Mouse (Mus musculus) liver, postnatal 0 days (tissue): ENCODE results near the gene Tfdp2. TPM values are rescaled to one million over a fixed set of nuclear protein-coding genes. Genes with fewer than 3 reads are reported as not detected.
A peak's percentile ranks its signal among the peaks of the same experiment; 100 is the strongest.
"Not testable (repeated sequence)": the region's sequence is repeated elsewhere in the genome, so short reads cannot be mapped to it uniquely, and the experiment has no call there.

ENCODE experiments used
- ATAC-seq: fragments of 200-750 bp; cut with Nextera tagmentation; 2 replicates; pipeline ENCODE4 v1.8.0; 2017; ENCODE audit warnings: mild to moderate bottlenecking, moderate library complexity
- DNase-seq: peaks from one replicate; pipeline ENCODE4 v3.0.0-alpha.2; 2016
- H3K27ac ChIP-seq: fragments of 300-500 bp; sonication (generic); 2 replicates; pipeline ENCODE4 v1.5.1; 2014; ENCODE audit warnings: antibody characterized with exemption, moderate library complexity, mild to moderate bottlenecking, low read depth
- H3K27me3 ChIP-seq: fragments of 300-500 bp; sonication (generic); 2 replicates; pipeline ENCODE4 v1.6.1; 2014; ENCODE audit warnings: low read length, control low read depth, mixed read lengths; ENCODE audit not compliant: insufficient read depth
- H3K36me3 ChIP-seq: fragments of 300-500 bp; sonication (generic); replicated peaks from 2 replicates; pipeline ENCODE4 v1.6.1; 2014; ENCODE audit warnings: mild to moderate bottlenecking, control low read depth, low read length, moderate library complexity, mixed read lengths; ENCODE audit not compliant: insufficient read depth
- H3K4me1 ChIP-seq: fragments of 300-500 bp; sonication (generic); 2 replicates; pipeline ENCODE4 v1.6.1; 2014; ENCODE audit warnings: antibody characterized with exemption, mild to moderate bottlenecking, control low read depth; ENCODE audit not compliant: insufficient read depth
- H3K4me2 ChIP-seq: fragments of 300-500 bp; sonication (generic); 2 replicates; pipeline ENCODE4 v1.6.1; 2014; ENCODE audit warnings: low read depth, mild to moderate bottlenecking, low read length, moderate library complexity, mixed read lengths
- H3K4me3 ChIP-seq: fragments of 300-500 bp; sonication (generic); 2 replicates; pipeline ENCODE4 v1.5.1; 2014; ENCODE audit warnings: low read depth, low read length
- H3K9ac ChIP-seq: fragments of 300-500 bp; sonication (generic); replicated peaks from 2 replicates; pipeline ENCODE4 v1.6.1; 2014; ENCODE audit warnings: mild to moderate bottlenecking, moderate library complexity
- H3K9me3 ChIP-seq: fragments of 300-500 bp; sonication (generic); 2 replicates; pipeline ENCODE4 v1.6.1; 2016; ENCODE audit warnings: mild to moderate bottlenecking, control low read depth, low read length, mixed read lengths
- CTCF ChIP-seq: sonication (generic); IDR thresholded peaks from 2 replicates; pipeline ENCODE4 v1.5.1; 2016; ENCODE audit warnings: antibody characterized with exemption, low read depth
- EP300 ChIP-seq: IDR thresholded peaks from 2 replicates; pipeline ENCODE4 v1.6.1; 2016; ENCODE audit warnings: antibody characterized with exemption, low read depth, mild to moderate bottlenecking
- WGBS: fragments of 180-500 bp; shearing (Covaris S2); extraction: QIAGEN DNeasy Blood & Tissue Kit; methylation state at CpG from one replicate; pipeline ENCODE4 v1.1.7; 2014; ENCODE audit not compliant: insufficient replicate concordance; 5-methylcytosine and 5-hydroxymethylcytosine counted together
- polyA plus RNA-seq: library from polyadenylated mRNA; unstranded; fragments of >200 nt; fragmentation: Nextera tagmentation; extraction: Ambion mirVana; gene quantifications from 2 replicates; pipeline ENCODE4 v1.2.1, GENCODE M21; 2015

The Tfdp2 gene
- polyA plus RNA-seq, 1 experiment from 2014 or later = 61.7 TPM

DNA sequence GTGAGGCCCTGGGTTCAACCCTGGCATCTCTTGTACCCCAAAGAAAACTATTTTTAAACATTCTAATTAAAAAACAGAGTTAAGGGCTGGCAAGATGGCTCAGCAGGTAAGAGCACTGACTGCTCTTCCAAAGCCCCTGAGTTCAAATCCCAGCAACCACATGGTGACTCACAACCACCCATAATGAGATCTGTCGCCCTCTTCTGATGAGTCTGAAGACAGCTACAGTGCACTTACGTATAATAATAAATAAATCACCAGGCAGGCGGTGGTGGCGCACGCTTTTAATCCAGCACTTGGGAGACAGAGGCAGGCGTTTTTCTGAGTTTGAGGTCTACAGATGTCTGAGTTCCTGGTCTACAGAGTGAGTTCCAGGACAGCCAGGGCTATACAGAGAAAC lies 155.7 kb downstream of the Tfdp2 start:
- H3K4me1 ChIP-seq, H3K27me3 ChIP-seq, ATAC-seq, H3K9ac ChIP-seq, H3K36me3 ChIP-seq, H3K4me2 ChIP-seq, H3K9me3 ChIP-seq, DNase-seq, H3K4me3 ChIP-seq, H3K27ac ChIP-seq: not testable (repeated sequence)
- 0 out of 2 replicates have a peak, but pooled peaks have one; percentile 2 for TF ChIP-seq CTCF
- WGBS = 88% methylated on average over 6 of the region's 6 CpGs

DNA sequence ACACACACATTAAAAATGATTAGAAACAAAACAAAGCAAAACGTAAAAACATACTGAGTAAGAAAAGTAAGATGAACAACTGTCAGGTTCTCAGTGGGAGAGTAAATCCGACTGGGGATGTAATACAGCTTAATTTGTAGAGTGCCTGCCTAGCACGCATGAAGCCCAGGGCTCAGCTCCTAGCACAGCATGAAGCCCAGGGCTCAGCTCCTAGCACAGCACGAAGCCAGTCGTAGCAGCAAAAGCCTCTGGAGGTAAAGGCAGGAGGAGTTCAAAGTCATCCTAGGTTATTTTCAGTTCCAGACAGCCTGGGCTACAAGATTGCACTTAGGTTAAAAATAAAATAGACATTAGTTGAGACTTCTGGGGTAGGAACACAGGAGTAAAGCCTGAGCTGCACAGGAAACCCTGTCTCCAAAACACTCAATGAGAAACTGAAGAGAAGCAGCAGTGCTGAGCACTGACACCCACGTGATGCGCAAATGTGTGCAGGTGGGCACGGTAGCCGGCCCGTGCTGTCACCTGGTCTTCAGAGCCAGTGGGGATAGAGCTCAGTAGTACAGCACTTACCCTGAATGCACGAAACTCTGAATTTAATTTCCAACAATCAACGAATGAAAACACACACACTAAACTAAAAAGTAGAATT lies 157.2 kb downstream of the Tfdp2 start:
- Histone ChIP-seq H3K27me3 (no peaks in the 10 kb centered on the region), H3K4me3 (no peak overlapping the region), H3K9ac (no peak overlapping the region), H3K9me3 (no peaks in the 10 kb centered on the region), H3K4me1 (peaks cover 10% of the 10 kb centered on the region), H3K4me2 (no peak overlapping the region), H3K27ac (no peak overlapping the region), H3K36me3 (no peaks in the 10 kb centered on the region)
- TF ChIP-seq EP300 = no peak
- no peak for TF ChIP-seq CTCF
- 85% methylated on average over 12 of the region's 12 CpGs for WGBS
- ATAC-seq (no peak), DNase-seq (no peak)

DNA sequence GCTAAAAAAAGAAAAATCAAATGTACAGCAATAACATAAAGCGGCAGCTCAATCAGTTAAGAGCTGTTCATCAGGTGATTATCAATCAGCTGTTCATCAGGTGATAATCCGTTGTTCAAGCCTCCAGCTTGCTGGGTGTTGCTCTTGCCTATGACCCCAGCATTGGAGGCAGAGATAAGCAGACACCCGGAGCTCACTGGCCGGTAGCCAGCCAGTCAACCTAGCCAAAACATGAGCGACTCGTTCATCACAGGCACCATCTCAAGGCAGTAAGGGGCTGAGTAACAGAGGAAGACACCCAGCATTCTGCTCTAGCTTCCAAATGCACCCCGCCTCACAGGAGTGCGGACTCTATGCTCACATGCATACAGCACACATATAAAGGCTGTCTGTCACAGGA lies 157.7 kb downstream of the Tfdp2 start:
- Histone ChIP-seq H3K27me3 (no peaks in the 10 kb centered on the region), H3K27ac (no peak overlapping the region), H3K4me3 (no peak overlapping the region), H3K36me3 (no peaks in the 10 kb centered on the region), H3K9me3 (no peaks in the 10 kb centered on the region), H3K4me2 (no peak overlapping the region), H3K9ac (no peak overlapping the region), H3K4me1 (peaks cover 10% of the 10 kb centered on the region)
- ATAC-seq = peak; percentile 82
- peak; percentile 77 for DNase-seq
- 33% methylated on average over 8 of the region's 8 CpGs for WGBS
- TF ChIP-seq EP300 (peak; percentile 75), CTCF (no peak)

DNA sequence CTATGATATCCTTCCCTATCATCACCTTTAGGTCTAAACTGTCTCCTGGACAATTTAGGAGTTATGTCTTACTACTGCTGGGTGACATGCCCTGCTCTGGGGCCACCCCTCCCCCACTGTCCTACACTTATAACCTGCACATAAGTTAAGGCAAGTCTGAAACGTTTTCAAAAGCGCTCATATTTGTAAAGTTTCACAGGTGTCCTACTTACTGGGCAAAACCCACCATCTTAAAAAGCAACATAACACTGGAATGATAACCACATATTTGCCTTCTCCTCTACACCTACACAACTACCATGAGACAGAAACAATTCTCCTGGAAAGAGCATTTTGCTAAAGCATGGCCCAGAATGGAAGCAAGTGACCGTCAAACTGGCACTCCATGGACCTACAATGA lies 164.0 kb downstream of the Tfdp2 start:
- H3K9ac ChIP-seq = no peak overlapping the region
- 0 out of 2 replicates have a peak, but pooled peaks cover 2% of the 10 kb centered on the region for H3K36me3 ChIP-seq
- no peak overlapping the region for H3K4me2 ChIP-seq
- 83% methylated on average over 3 of the region's 3 CpGs for WGBS
- no peaks in the 10 kb centered on the region for H3K9me3 ChIP-seq
- TF ChIP-seq CTCF (no peak), EP300 (no peak)
- H3K4me1 ChIP-seq = peaks cover 19% of the 10 kb centered on the region
- no peak for ATAC-seq
- H3K4me3 ChIP-seq = no peak overlapping the region
- H3K27ac ChIP-seq = no peak overlapping the region
- DNase-seq = no peak
- no peaks in the 10 kb centered on the region for H3K27me3 ChIP-seq

DNA sequence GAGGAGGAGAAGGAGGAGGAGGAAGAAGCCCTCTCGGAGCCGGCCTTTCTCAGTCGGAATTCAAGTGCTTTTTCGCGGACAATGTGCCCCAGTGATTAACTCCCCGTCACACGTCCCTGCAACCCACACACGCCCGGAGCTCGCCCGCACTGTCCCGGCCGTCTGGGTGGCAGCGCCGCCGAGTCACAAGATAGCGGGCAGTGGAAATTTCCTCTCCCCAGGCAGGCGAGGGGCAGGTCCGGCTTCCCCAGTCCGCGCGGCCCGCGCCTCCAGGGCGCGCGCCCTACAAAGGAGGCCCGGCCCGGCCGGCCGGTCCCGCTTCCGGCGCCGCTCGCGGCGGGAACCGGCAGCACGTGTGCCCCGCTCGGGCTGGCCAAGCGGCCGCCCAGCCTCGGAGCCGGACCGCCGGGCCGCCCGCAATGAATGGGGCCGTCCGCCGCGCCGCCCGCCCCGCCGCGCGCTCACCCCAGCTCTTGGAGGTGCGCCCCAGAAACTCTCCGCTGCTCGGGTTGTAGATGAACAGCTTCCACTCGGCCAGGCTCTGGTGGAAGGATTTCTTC lies 167.6 kb downstream of the Tfdp2 start:
- peak; percentile 80 for DNase-seq
- no peaks in the 10 kb centered on the region for H3K27me3 ChIP-seq
- WGBS = under 1% methylated on average over 47 of the region's 64 CpGs
- H3K4me2 ChIP-seq = peak overlapping the region; percentile 66
- peak overlapping the region; percentile 78 for H3K9ac ChIP-seq
- no peaks in the 10 kb centered on the region for H3K9me3 ChIP-seq
- peaks cover 20% of the 10 kb centered on the region for H3K4me1 ChIP-seq
- TF ChIP-seq CTCF = no peak
- TF ChIP-seq EP300 = no peak
- H3K27ac ChIP-seq = peak overlapping the region; percentile 93
- ATAC-seq = peak; percentile 72
- H3K36me3 ChIP-seq = 0 out of 2 replicates have a peak, but pooled peaks cover 2% of the 10 kb centered on the region
- H3K4me3 ChIP-seq = peak overlapping the region; percentile 68

DNA sequence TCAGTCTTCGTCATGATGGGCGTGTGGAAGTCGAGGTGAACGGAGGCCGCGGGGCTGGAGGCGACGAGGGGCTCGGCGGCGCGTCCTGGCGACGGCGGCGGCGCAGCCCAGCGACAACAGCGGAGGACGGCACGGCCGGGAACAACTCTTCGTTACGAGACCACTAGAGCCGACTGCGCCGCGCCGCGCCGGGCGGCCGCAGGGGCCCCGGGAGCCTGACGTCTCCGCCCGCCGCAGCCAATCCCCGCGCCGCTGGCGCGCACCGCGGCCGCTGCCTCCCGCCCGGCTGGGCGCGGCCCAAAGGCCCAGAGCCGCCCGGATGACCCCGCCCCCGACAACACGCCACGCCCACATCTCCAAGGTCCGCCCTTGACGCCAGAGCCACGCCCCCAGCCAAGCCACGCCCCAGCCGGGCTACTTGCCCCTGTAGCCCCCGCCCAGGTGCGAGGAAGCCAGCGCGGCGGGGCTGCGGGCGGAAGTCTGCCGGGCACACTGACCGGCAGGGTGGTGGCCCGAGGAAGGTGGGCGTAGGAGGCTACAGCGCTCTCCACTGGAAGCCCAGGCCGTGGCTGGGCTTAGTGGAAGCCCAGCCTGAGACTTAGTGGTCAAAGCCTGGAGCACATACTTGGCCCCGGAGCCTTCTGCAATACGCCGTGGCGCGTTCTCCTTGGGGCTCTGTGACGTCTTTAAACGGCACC lies 168.2 kb downstream of the Tfdp2 start, which contains the start of gene Atp1b3:
TSS of gene Atp1b3 (minus strand) at position 302 of the 698 bp plus-strand sequence.
- under 1% methylated on average over 50 of the region's 81 CpGs for WGBS
- ATAC-seq = peak; percentile 97
- no peaks in the 10 kb centered on the region for H3K27me3 ChIP-seq
- H3K27ac ChIP-seq = peak within 1 kb of the TSS; percentile 93
- H3K9ac ChIP-seq = peak within 1 kb of the TSS; percentile 78
- peak within 1 kb of the TSS; percentile 68 for H3K4me3 ChIP-seq
- peaks cover 20% of the 10 kb centered on the region for H3K4me1 ChIP-seq
- H3K36me3 ChIP-seq = 0 out of 2 replicates have a peak, but pooled peaks cover 2% of the 10 kb centered on the region
- no peaks in the 10 kb centered on the region for H3K9me3 ChIP-seq
- peak within 1 kb of the TSS; percentile 66 for H3K4me2 ChIP-seq
- peak; percentile 100 for DNase-seq
- no peak for TF ChIP-seq EP300
- peak; percentile 12; the same call in 1 of the 2 replicates for TF ChIP-seq CTCF
